In genomic region chr9:123113931-123114330, GRCm38 (mm10) we compare ENCODE assay signal across 9 mouse cellular contexts. TPM values are rescaled to one million over a fixed set of nuclear protein-coding genes. Genes with fewer than 3 reads are reported as not detected.
DNase-seq lines count a peak whose midpoint lies in the region; ATAC-seq and TF ChIP-seq lines count a peak whose summit lies in the region.
"Had no signal": no experiment of that assay in that cellular context is flagged by ENCODE, and none has a peak within 500 bp of the region (broad histone marks: within the 10 kb centered on the region; RNA-seq: fewer than 3 reads in every experiment).

No protein-coding gene starts in this region.

- no peak for TF ChIP-seq EP300 in CH12.LX (IDR thresholded peaks at IDR 0.05; ENCODE audit: low read length)

- H3K9me3 ChIP-seq in CH12.LX (replicated peaks; ENCODE audit: low read length) = no peaks in the 10 kb centered on the region
- H3K9me3 ChIP-seq in forebrain, embryonic 15.5 days = no peaks in the 10 kb centered on the region
- no peaks in the 10 kb centered on the region for H3K9me3 ChIP-seq in liver, embryonic 16.5 days (replicated peaks; ENCODE audit: control insufficient read depth, low read length)

- 65% methylated on average over 6 of the region's 6 CpGs for WGBS in forebrain, embryonic 15.5 days
- WGBS in liver, embryonic 16.5 days (ENCODE audit: insufficient replicate concordance) = 49% methylated on average over 6 of the region's 6 CpGs

- H3K4me2 ChIP-seq in CH12.LX (ENCODE audit: insufficient read depth, low read depth, poor library complexity, severe bottlenecking) = peak overlapping the region; percentile 90
- peak overlapping the region; percentile 69 for H3K4me2 ChIP-seq in forebrain, embryonic 15.5 days (replicated peaks)
- H3K4me2 ChIP-seq in liver, embryonic 16.5 days (ENCODE audit: low read depth, low read length) = peak overlapping the region; percentile 88

- peak overlapping the region; percentile 87 for H3K9ac ChIP-seq in CH12.LX (ENCODE audit: insufficient read depth, low read depth)
- H3K9ac ChIP-seq in forebrain, embryonic 15.5 days (replicated peaks) = peak overlapping the region; percentile 85
- peak overlapping the region; percentile 89 for H3K9ac ChIP-seq in liver, embryonic 16.5 days (ENCODE audit: low read depth, low read length)

- ATAC-seq in forebrain, embryonic 15.5 days (replicated peaks) = no peak
- ATAC-seq in liver, embryonic 16.5 days (ENCODE audit: low read depth) = no peak

- peak overlapping the region; percentile 91 to 98 (median 93) for H3K4me3 ChIP-seq in CH12.LX (replicated peaks in 1 of 3; ENCODE audit: low read depth in 2 of 3, low read length in 2 of 3, poor library complexity in 1 of 3)
- peak overlapping the region; percentile 74 for H3K4me3 ChIP-seq in forebrain, embryonic 15.5 days
- peak overlapping the region; percentile 91 for H3K4me3 ChIP-seq in liver, embryonic 16.5 days (ENCODE audit: low read depth, low read length)

- intact Hi-C loops in left cerebral cortex, postnatal 36 days (cut with DNase I) = loop anchor here (2.0 kb wide), 1 partner anchor 93 kb away; the partner anchor contains the start of gene Tmem42

- no peak for TF ChIP-seq RAD21 in CH12.LX (IDR thresholded peaks at IDR 0.05; ENCODE audit: low read depth, low read length)

- no peaks in the 10 kb centered on the region for H3K27me3 ChIP-seq in CH12.LX (replicated peaks)
- H3K27me3 ChIP-seq in forebrain, embryonic 15.5 days = no peaks in the 10 kb centered on the region
- H3K27me3 ChIP-seq in liver, embryonic 16.5 days (ENCODE audit: control insufficient read depth, insufficient read depth, low read depth, low read length) = no peaks in the 10 kb centered on the region

- in situ Hi-C loops in CH12.LX (cut with MboI; ENCODE audit: low pct_ligation_motif_present, low pct_unique_long_range_greater_than_20kb, low sequenced_read_pairs) = no loop called here

- peak; percentile 20 for DNase-seq in cerebellum, adult 9-11 months
- DNase-seq in cerebellum, adult 8-10 months = no peak
- no peak for DNase-seq in CH12.LX (ENCODE audit: extremely low read depth)
- no peak for DNase-seq in right cerebral cortex, postnatal 14 days
- no peak for DNase-seq in left cerebral cortex, postnatal 36 days (ENCODE audit: low spot score in 2 of 2)
- DNase-seq in kidney, adult 9 months = no peak

- no peak for TF ChIP-seq CTCF in CH12.LX (conservative IDR thresholded peaks at IDR 0.05 in 1 of 2, IDR thresholded peaks at IDR 0.05 in 1 of 2; ENCODE audit: low read depth in 2 of 2, low read length in 2 of 2)

- peaks cover 54% of the 10 kb centered on the region for H3K79me2 ChIP-seq in CH12.LX (replicated peaks; ENCODE audit: control insufficient read depth, extremely low read depth, insufficient read depth, poor library complexity, severe bottlenecking)

- H3K27ac ChIP-seq in CH12.LX (ENCODE audit: insufficient read depth, low read depth) = no peak overlapping the region
- peak overlapping the region; percentile 92 for H3K27ac ChIP-seq in forebrain, embryonic 15.5 days (replicated peaks)
- H3K27ac ChIP-seq in liver, embryonic 16.5 days (ENCODE audit: low read length) = no peak overlapping the region

- dilution Hi-C loops in CH12.LX (cut with MboI; ENCODE audit: extremely low pct_ligation_motif_present, extremely low pct_unique_long_range_greater_than_20kb, low sequenced_read_pairs) = no loop called here

- peaks cover 0 to 48% of the 10 kb centered on the region in 2 experiments; a peak in 2 of 4 replicates for H3K4me1 ChIP-seq in CH12.LX (ENCODE audit: control insufficient read depth in 1 of 2, insufficient read depth in 2 of 2)
- peaks cover 24% of the 10 kb centered on the region for H3K4me1 ChIP-seq in forebrain, embryonic 15.5 days
- H3K4me1 ChIP-seq in liver, embryonic 16.5 days (ENCODE audit: control insufficient read depth, low read depth, low read length) = peaks cover 26% of the 10 kb centered on the region

- no peak for TF ChIP-seq POLR2A in CH12.LX (IDR thresholded peaks at IDR 0.05; ENCODE audit: low read depth, low read length)

- H3K36me3 ChIP-seq in CH12.LX (replicated peaks in 1 of 2; ENCODE audit: control insufficient read depth in 1 of 2, insufficient read depth in 1 of 2, low read length in 1 of 2) = peaks cover 17 to 57% of the 10 kb centered on the region in 2 experiments
- peaks cover 5% of the 10 kb centered on the region; the same call in 1 of the 2 replicates for H3K36me3 ChIP-seq in forebrain, embryonic 15.5 days
- H3K36me3 ChIP-seq in liver, embryonic 16.5 days (ENCODE audit: control insufficient read depth, insufficient read depth) = no peaks in the 10 kb centered on the region

TF ChIP-seq in CH12.LX, 34 proteins besides CTCF, POLR2A, EP300 and RAD21:
- TF ChIP-seq ELF1 (IDR thresholded peaks at IDR 0.05; ENCODE audit: low read depth, low read length) (no peak), E2F4 (IDR thresholded peaks at IDR 0.05; ENCODE audit: insufficient replicate concordance, low read depth, low read length) (no peak), MXI1 (IDR thresholded peaks at IDR 0.05; ENCODE audit: low read depth, low read length) (no peak), HCFC1 (IDR thresholded peaks at IDR 0.05; ENCODE audit: low read depth, low read length) (no peak), IRF4 (IDR thresholded peaks at IDR 0.05; ENCODE audit: low read depth, low read length) (no peak), RCOR1 (conservative IDR thresholded peaks at IDR 0.05; ENCODE audit: low read depth, low read length) (no peak)

RNA-seq across cellular contexts. Expression of gene Exosc7, which starts 0.9 kb away (rescaled TPM):
- 135 and 154 TPM in 2 replicates for total RNA-seq in CH12.LX (2012; rRNA removed)
- total RNA-seq in CH12.LX (2014; rRNA removed) = 139 and 144 TPM in 2 replicates
- 143 and 184 TPM in 2 replicates for polyA plus RNA-seq in CH12.LX (2012; ENCODE audit: insufficient read length, low read depth)
- 92.6 and 98.2 TPM in 2 replicates for polyA plus RNA-seq in forebrain, embryonic 15.5 days (2015; fragmentation: Nextera tagmentation; extraction: Ambion mirVana)
- polyA plus RNA-seq in liver, embryonic 16.5 days (2015; fragmentation: Nextera tagmentation; extraction: Ambion mirVana) = 63.6 and 67.5 TPM in 2 replicates
- 10 to 100 TPM; 37.2 to 41.7 TPM for total RNA-seq in left cerebral cortex, postnatal 36 days (2021)

RNA-seq across cellular contexts. Expression of gene Zdhhc3, which starts 0.9 kb away (rescaled TPM):
- total RNA-seq in CH12.LX (2012; rRNA removed) (37.2 and 45.1 TPM in 2 replicates), CH12.LX (2014; rRNA removed) (61.2 and 62.6 TPM in 2 replicates)
- polyA plus RNA-seq in CH12.LX (2012; ENCODE audit: insufficient read length, low read depth) = 61.4 and 74.4 TPM in 2 replicates
- polyA plus RNA-seq in forebrain, embryonic 15.5 days (2015; fragmentation: Nextera tagmentation; extraction: Ambion mirVana) = 80.8 and 81.0 TPM in 2 replicates
- polyA plus RNA-seq in liver, embryonic 16.5 days (2015; fragmentation: Nextera tagmentation; extraction: Ambion mirVana) = 26.3 and 27.6 TPM in 2 replicates
- 10 to 100 TPM; 59.8 to 77.8 TPM for total RNA-seq in left cerebral cortex, postnatal 36 days (2021)

RNA-seq across cellular contexts. Expression of gene Clec3b, which starts 36.8 kb away (rescaled TPM):
- total RNA-seq in CH12.LX (2012; rRNA removed) (0.13 TPM in 1 of 2 replicates, not detected in the other), CH12.LX (2014; rRNA removed) (not detected in 2 replicates)
- polyA plus RNA-seq in CH12.LX (2012; ENCODE audit: insufficient read length, low read depth) = 0.31 and 0.33 TPM in 2 replicates
- polyA plus RNA-seq in forebrain, embryonic 15.5 days (2015; fragmentation: Nextera tagmentation; extraction: Ambion mirVana) = 0.32 and 0.98 TPM in 2 replicates
- polyA plus RNA-seq in liver, embryonic 16.5 days (2015; fragmentation: Nextera tagmentation; extraction: Ambion mirVana) = 0.20 TPM in 1 of 2 replicates, not detected in the other
- 1 to 10 TPM; 3.5 to 4.0 TPM for total RNA-seq in left cerebral cortex, postnatal 36 days (2021)
- total RNA-seq: hematopoietic stem cell, adult 5-6 weeks had no signal
